Mouse (Mus musculus): ENCODE results near the gene Dennd2c.
"Not testable (repeated sequence)": the region's sequence is repeated elsewhere in the genome, so short reads cannot be mapped to it uniquely, and the experiment has no call there.

Dennd2c gene

GRCm38 (mm10) chr3:103112216-103112615, 9.8 kb downstream of the Dennd2c start:
- DNase-seq (ENCODE audit: low spot score), result no peak

- no peak for DNase-seq (ENCODE audit: low spot score)
These were observed 21.2 kb downstream of the Dennd2c start for GRCm38 (mm10) chr3:103123636-103124035.

- no peak for DNase-seq (ENCODE audit: low spot score)
These were observed 23.7 kb downstream of the Dennd2c start for GRCm38 (mm10) chr3:103126138-103126537.

- DNase-seq (ENCODE audit: low spot score), result no peak
These were observed 24.8 kb downstream of the Dennd2c start for GRCm38 (mm10) chr3:103127177-103127576.

GRCm38 (mm10) chr3:103127721-103128120, 25.3 kb downstream of the Dennd2c start:
- DNase-seq (ENCODE audit: low spot score), result no peak

GRCm38 (mm10) chr3:103128251-103128650, 25.8 kb downstream of the Dennd2c start:
- no peak for DNase-seq (ENCODE audit: low spot score)

- DNase-seq (ENCODE audit: low spot score), result no peak
These were observed 27.2 kb downstream of the Dennd2c start for GRCm38 (mm10) chr3:103129367-103130159.

GRCm38 (mm10) chr3:103130236-103130751, 27.9 kb downstream of the Dennd2c start:
- DNase-seq (ENCODE audit: low spot score), result no peak

- no peak for DNase-seq (ENCODE audit: low spot score)
These were observed 30.7 kb downstream of the Dennd2c start for GRCm38 (mm10) chr3:103133098-103133497.

GRCm38 (mm10) chr3:103136414-103137077, 34.1 kb downstream of the Dennd2c start:
- no peak for DNase-seq (ENCODE audit: low spot score)

- DNase-seq (ENCODE audit: low spot score), result no peak
These were observed 36.6 kb downstream of the Dennd2c start for GRCm38 (mm10) chr3:103139047-103139446.

- DNase-seq (ENCODE audit: low spot score), result not testable (repeated sequence)
These were observed 37.9 kb downstream of the Dennd2c start for GRCm38 (mm10) chr3:103140095-103140838.

- DNase-seq (ENCODE audit: low spot score), result no peak
These were observed 38.9 kb downstream of the Dennd2c start for GRCm38 (mm10) chr3:103141287-103141686.

GRCm38 (mm10) chr3:103142366-103142765, 40.0 kb downstream of the Dennd2c start:
- DNase-seq (ENCODE audit: low spot score), result no peak

GRCm38 (mm10) chr3:103145336-103145735, 42.9 kb downstream of the Dennd2c start:
- no peak for DNase-seq (ENCODE audit: low spot score)

GRCm38 (mm10) chr3:103145791-103146190, 43.4 kb downstream of the Dennd2c start:
- DNase-seq (ENCODE audit: low spot score), result no peak

- no peak for DNase-seq (ENCODE audit: low spot score)
These were observed 44.1 kb downstream of the Dennd2c start for GRCm38 (mm10) chr3:103146330-103147166.

- DNase-seq (ENCODE audit: low spot score), result no peak
These were observed 45.4 kb downstream of the Dennd2c start for GRCm38 (mm10) chr3:103147775-103148174.

- no peak for DNase-seq (ENCODE audit: low spot score)
These were observed 46.5 kb downstream of the Dennd2c start for GRCm38 (mm10) chr3:103148941-103149340.

GRCm38 (mm10) chr3:103153761-103154160, 51.4 kb downstream of the Dennd2c start:
- DNase-seq (ENCODE audit: low spot score), result no peak

- no peak for DNase-seq (ENCODE audit: low spot score)
These were observed 57.0 kb downstream of the Dennd2c start for GRCm38 (mm10) chr3:103159232-103159900.
